Mouse (Mus musculus) olfactory bulb, adult 2 months (tissue): ENCODE data around the gene Cox5b. TPM values are rescaled to one million over a fixed set of nuclear protein-coding genes. Genes with fewer than 3 reads are reported as not detected.
A peak's percentile ranks its signal among the peaks of the same experiment; 100 is the strongest.

ENCODE experiments used
- H3K27ac ChIP-seq: fragments of 200-500 bp; 2 replicates; pipeline ENCODE4 v1.5.1; 2012; ENCODE audit warnings: low read depth, low read length; ENCODE audit not compliant: insufficient read depth
- H3K4me1 ChIP-seq: fragments of 200-500 bp; 2 replicates; pipeline ENCODE4 v1.6.1; 2012; ENCODE audit warnings: low read length; ENCODE audit not compliant: control insufficient read depth, insufficient read depth
- H3K4me3 ChIP-seq: fragments of 200-500 bp; 2 replicates; pipeline ENCODE4 v1.5.1; 2012; ENCODE audit warnings: mild to moderate bottlenecking, low read depth, low read length, moderate library complexity; ENCODE audit not compliant: insufficient read depth
- CTCF ChIP-seq: fragments of 200-500 bp; IDR thresholded peaks from 2 replicates; pipeline ENCODE4 v1.5.1; 2012; ENCODE audit warnings: low read depth, mild to moderate bottlenecking, low read length, moderate library complexity; ENCODE audit not compliant: insufficient read depth
- POLR2A ChIP-seq: fragments of 200-500 bp; IDR thresholded peaks from 2 replicates; pipeline ENCODE4 v1.6.1; 2012; ENCODE audit warnings: mild to moderate bottlenecking, low read depth, low read length, moderate library complexity; ENCODE audit not compliant: insufficient read depth
- WGBS: fragments of 180-500 bp; shearing (Covaris S2); methylation state at CpG from one replicate; pipeline ENCODE4 v1.1.7; 2018; 5-methylcytosine and 5-hydroxymethylcytosine counted together
- polyA plus RNA-seq: library from polyadenylated mRNA; stranded (reverse); fragments of >200 nt; gene quantifications from 2 replicates; pipeline ENCODE4 v1.2.4, GENCODE M21; 2012; ENCODE audit warnings: low replicate concordance; ENCODE audit not compliant: missing spikeins, insufficient read depth, insufficient read length

Cox5b gene
- not detected in 2 replicates for polyA plus RNA-seq

DNA sequence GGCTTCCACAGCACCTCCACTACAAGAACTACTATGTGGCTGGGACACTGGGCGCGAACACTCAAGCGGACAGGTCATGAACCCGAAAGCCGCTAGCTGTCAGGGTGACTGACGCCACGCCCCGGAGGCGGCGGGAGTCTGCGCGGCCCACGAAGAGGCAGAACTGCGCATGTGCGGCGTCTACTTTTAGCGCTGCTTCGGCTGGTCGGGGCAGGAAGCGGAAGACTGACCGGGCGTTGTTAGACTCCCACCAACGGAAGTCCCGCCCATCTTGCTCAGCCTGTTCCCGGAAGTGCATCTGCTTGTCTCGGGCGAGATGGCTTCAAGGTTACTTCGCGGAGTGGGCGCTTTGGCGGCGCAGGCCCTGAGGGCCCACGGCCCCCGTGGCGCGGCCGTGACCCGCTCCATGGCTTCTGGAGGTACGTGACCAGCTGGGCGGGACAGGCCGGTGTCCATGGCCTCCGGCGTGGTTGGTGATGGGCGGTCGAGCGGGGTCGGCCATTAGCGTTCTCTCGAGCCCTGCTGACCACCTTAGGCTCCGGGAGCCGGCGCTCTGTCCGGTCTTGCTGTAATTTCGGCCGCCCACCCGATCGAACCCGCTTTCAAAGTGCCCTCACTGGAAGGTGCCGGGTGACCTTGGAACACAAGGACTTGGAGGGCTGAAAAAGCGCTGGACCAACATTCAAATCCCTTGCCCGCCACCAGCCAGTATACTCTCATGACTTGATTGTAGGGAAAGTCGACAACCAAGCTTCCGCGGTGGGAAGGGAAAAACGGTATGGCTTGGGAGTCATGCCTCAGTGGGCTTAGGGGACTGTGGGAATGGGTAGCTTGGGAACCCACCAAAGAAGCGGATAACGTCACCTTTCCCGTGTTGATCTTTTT is at the start of gene Cox5b:
TSS of gene Cox5b (plus strand) at position 179 of the 885 bp plus-strand sequence.
- Histone ChIP-seq H3K27ac (peak within 1 kb of the TSS; percentile 85), H3K4me1 (peaks cover 2% of the 10 kb centered on the region), H3K4me3 (peak within 1 kb of the TSS; percentile 88)
- TF ChIP-seq POLR2A (no peak; the same call in 1 of the 2 replicates), CTCF (no peak)
- under 1% methylated on average over 68 of the region's 68 CpGs for WGBS

DNA sequence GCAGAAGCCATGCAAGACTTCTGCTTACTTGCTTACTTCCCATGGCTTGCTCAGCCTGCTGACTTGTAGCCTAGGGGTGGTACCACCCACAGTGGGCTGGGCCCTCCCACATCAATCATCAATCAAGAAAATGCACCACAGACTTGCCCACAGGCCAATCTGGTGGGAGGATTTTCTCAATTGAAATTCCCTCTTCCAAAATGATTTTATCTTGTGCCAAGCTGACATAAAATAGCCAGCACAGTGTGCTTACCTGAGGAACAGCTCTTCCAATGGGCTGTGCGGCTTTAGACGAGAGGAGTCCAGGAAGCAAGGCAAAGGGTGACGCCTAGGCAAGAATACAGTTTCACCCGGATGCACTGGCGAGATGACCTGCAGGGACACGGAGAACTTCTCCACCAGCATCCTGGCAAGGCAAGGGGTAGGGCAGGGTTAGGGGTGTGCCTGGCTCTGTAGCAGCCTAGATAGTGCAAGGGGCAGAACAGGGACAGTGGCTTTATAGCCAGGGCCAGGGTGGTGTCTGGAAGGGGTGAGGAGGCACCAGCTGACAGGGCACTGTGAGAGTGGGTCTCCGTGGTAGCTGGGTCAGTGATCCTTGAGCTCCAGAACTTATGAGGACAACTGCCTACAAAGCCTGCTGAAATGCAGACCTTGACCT is 47.2 kb upstream of the Cox5b start:
- no peak overlapping the region for H3K4me3 ChIP-seq
- H3K27ac ChIP-seq, result no peak overlapping the region
- TF ChIP-seq CTCF (no peak), POLR2A (no peak)
- no peaks in the 10 kb centered on the region for H3K4me1 ChIP-seq
- 93% methylated on average over 7 of the region's 7 CpGs for WGBS

- Histone ChIP-seq H3K27ac (no peak overlapping the region), H3K4me1 (no peaks in the 10 kb centered on the region), H3K4me3 (no peak overlapping the region)
- 91% methylated on average over 9 of the region's 9 CpGs for WGBS
- TF ChIP-seq CTCF, result no peak
- no peak for TF ChIP-seq POLR2A
Observed at GRCm38 (mm10) chr1:36644615-36645007, 46.6 kb upstream of the Cox5b start.

DNA sequence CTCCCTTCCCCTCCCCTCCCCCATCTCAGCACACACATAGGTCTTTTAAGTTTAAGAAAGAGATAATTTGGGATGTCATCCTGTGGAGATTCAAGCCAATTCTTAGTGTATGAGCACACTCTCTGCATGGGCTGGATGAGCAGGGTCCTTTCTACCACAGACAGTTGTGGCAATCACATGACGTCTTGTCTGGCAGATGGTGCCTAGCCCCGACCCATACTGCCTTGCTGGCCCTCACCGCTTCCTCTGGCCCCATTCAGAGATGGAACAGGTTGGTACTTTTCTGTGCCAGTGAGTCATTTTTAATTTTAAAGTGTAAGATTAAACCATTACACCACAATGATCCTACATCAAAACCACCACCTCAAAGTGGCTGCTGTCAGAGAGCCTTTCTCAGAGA is 45.0 kb upstream of the Cox5b start:
- TF ChIP-seq CTCF (no peak), POLR2A (no peak)
- no peaks in the 10 kb centered on the region for H3K4me1 ChIP-seq
- no peak overlapping the region for H3K27ac ChIP-seq
- H3K4me3 ChIP-seq, result no peak overlapping the region
- WGBS, result 77% methylated on average over 3 of the region's 3 CpGs

GRCm38 (mm10) chr1:36647631-36648030 is 43.6 kb upstream of the Cox5b start:
- WGBS, result 66% methylated on average over 5 of the region's 5 CpGs

GRCm38 (mm10) chr1:36655039-36655438 is 36.2 kb upstream of the Cox5b start:
- no peak for TF ChIP-seq POLR2A
- TF ChIP-seq CTCF, result no peak
- Histone ChIP-seq H3K27ac (no peak overlapping the region), H3K4me3 (no peak overlapping the region), H3K4me1 (no peaks in the 10 kb centered on the region)
- 86% methylated on average over 5 of the region's 5 CpGs for WGBS

More at GRCm38 (mm10) chr1:36647631-36648030, 43.6 kb upstream of the Cox5b start:
- H3K27ac ChIP-seq, result no peak overlapping the region
- TF ChIP-seq CTCF (no peak), POLR2A (no peak)
- no peak overlapping the region for H3K4me3 ChIP-seq
- no peaks in the 10 kb centered on the region for H3K4me1 ChIP-seq

DNA sequence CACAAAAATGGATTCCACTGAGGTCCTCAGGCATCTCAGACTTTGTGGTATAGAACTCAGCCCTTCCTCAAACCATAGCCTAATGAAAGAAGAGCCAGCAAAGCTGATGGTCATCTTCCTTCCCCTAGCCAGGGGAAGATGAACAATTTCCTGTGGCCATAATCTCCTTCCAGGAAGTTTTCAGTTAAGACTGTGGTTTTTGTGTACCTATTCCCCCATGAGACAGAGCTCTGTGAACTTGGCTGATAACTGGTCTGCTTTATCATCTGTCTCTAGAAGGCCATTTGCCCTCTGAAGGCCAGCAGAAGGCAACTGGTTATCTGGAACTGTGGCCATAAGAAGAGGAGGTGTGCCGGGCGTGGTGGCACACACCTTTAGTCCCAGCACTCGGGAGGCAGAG is 35.0 kb upstream of the Cox5b start:
- no peak overlapping the region for H3K4me3 ChIP-seq
- H3K27ac ChIP-seq, result no peak overlapping the region
- 95% methylated on average over 3 of the region's 3 CpGs for WGBS
- no peak for TF ChIP-seq CTCF
- no peak for TF ChIP-seq POLR2A
- H3K4me1 ChIP-seq, result no peaks in the 10 kb centered on the region

GRCm38 (mm10) chr1:36657658-36658415 is 33.4 kb upstream of the Cox5b start:
- Histone ChIP-seq H3K4me1 (no peaks in the 10 kb centered on the region), H3K27ac (no peak overlapping the region), H3K4me3 (no peak overlapping the region)
- TF ChIP-seq POLR2A, result no peak
- TF ChIP-seq CTCF, result no peak
- 89% methylated on average over 4 of the region's 4 CpGs for WGBS
